Comparison of ENCODE assay signal across 14 mouse cellular contexts in the genomic region with DNA sequence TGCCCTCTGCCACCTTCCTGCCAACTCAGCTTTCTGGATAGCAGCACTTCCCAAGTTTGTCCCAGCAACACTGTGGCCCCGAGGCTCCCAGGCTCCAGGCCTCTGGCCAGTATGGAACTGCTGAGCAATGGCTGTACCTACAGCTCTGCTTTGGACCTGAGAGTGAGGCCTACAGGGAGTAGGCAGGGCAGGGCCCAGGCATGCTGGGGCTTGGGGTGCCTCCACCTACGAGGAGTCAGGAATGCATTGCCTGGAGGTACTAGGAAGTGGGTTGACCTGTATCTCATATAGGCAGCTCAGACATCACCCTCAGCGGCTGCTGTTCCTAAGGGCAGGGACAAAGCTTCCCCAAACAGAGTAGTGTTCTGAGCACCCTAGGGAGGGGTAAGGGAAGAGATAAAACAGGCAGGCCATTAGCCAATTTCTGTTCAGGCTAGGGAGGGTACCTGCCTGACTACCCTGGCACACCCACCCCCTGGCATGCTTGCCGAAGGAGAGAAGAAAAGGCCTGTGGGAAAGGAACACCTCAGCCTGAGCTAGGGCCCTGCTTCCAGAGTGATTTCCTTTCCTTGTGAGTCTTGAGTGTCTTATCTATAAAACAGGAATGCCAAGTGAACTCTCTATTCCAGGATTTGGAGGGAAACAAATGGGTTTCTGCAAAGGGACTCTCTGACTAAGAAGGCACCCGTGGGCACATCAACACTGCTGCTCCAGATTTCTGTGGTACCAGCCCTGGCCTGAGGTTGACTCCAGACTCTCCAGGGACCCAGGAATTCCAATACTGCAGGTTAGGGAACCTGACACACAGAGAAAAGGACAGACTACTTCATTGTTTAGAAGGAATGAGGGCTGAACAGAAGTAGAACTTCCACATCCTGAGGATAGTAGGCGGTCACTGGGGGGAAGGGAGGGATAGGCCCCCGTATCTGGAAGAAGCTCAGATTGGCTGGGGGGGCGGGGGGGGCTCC. TPM values are rescaled to one million over a fixed set of nuclear protein-coding genes. Genes with fewer than 3 reads are reported as not detected.
DNase-seq lines count a peak whose midpoint lies in the region; ATAC-seq and TF ChIP-seq lines count a peak whose summit lies in the region.
"Had no signal": no experiment of that assay in that cellular context is flagged by ENCODE, and none has a peak within 500 bp of the region (broad histone marks: within the 10 kb centered on the region; RNA-seq: fewer than 3 reads in every experiment).

No protein-coding gene starts in this region.

- no peak for TF ChIP-seq EP300 in stomach, postnatal 0 days (optimal IDR thresholded peaks at IDR 0.05)

- TF ChIP-seq POLR2A in kidney, adult 2 months (IDR thresholded peaks at IDR 0.05; ENCODE audit: low read depth, low read length) = no peak

- TF ChIP-seq CTCF in kidney, adult 2 months (conservative IDR thresholded peaks at IDR 0.05; ENCODE audit: insufficient read depth, insufficient read length, low read depth, low read length) = no peak
- TF ChIP-seq CTCF in stomach, postnatal 0 days (IDR thresholded peaks at IDR 0.05; ENCODE audit: low read depth) = no peak

- H3K27me3 ChIP-seq in kidney, embryonic 14.5 days (ENCODE audit: control insufficient read depth, insufficient read depth, low read length) = no peaks in the 10 kb centered on the region
- H3K27me3 ChIP-seq in kidney, adult 2 months (replicated peaks; ENCODE audit: control insufficient read depth, insufficient read depth, low read length) = no peaks in the 10 kb centered on the region
- H3K27me3 ChIP-seq in stomach, postnatal 0 days (ENCODE audit: control insufficient read depth, insufficient read depth, low read length) = no peaks in the 10 kb centered on the region

- peak overlapping the region; percentile 30; the same call in 1 of the 2 replicates for H3K27ac ChIP-seq in kidney, embryonic 14.5 days (ENCODE audit: low read depth, low read length)
- H3K27ac ChIP-seq in kidney, adult 2 months (ENCODE audit: insufficient read depth, low read depth, low read length) = no peak overlapping the region
- H3K27ac ChIP-seq in stomach, postnatal 0 days (replicated peaks) = peak overlapping the region; percentile 84
- H3K27ac ChIP-seq: neural tube, embryonic 13.5 days had no signal

- H3K4me2 ChIP-seq in kidney, embryonic 14.5 days (replicated peaks; ENCODE audit: low read depth, low read length) = no peak overlapping the region
- H3K4me2 ChIP-seq in stomach, postnatal 0 days (replicated peaks; ENCODE audit: low read depth) = no peak overlapping the region
- H3K4me2 ChIP-seq: neural tube, embryonic 13.5 days had no signal

- H3K36me3 ChIP-seq in kidney, embryonic 14.5 days (ENCODE audit: control insufficient read depth, insufficient read depth, low read length) = peaks cover 5% of the 10 kb centered on the region
- H3K36me3 ChIP-seq in kidney, adult 2 months (ENCODE audit: control insufficient read depth, insufficient read depth, low read length) = no peaks in the 10 kb centered on the region
- peaks cover 7% of the 10 kb centered on the region; the same call in 1 of the 2 replicates for H3K36me3 ChIP-seq in stomach, postnatal 0 days (ENCODE audit: control insufficient read depth, insufficient read depth, low read length)

- no peak overlapping the region for H3K4me3 ChIP-seq in kidney, embryonic 14.5 days (ENCODE audit: low read length)
- no peak overlapping the region for H3K4me3 ChIP-seq in kidney, adult 2 months (ENCODE audit: insufficient read depth, low read depth, low read length)
- no peak overlapping the region for H3K4me3 ChIP-seq in stomach, postnatal 0 days (ENCODE audit: low read depth, low read length)
- H3K4me3 ChIP-seq: neural tube, embryonic 13.5 days had no signal

- no peak overlapping the region for H3K9ac ChIP-seq in kidney, embryonic 14.5 days (ENCODE audit: low read depth, low read length)
- 0 out of 2 replicates have a peak overlapping the region, but pooled peaks have one; percentile 23 for H3K9ac ChIP-seq in stomach, postnatal 0 days (ENCODE audit: low read length)
- H3K9ac ChIP-seq: neural tube, embryonic 13.5 days had no signal

- 74% methylated on average over 8 of the region's 8 CpGs for WGBS in kidney, embryonic 14.5 days
- WGBS in kidney, adult 2 months = 59% methylated on average over 8 of the region's 8 CpGs
- WGBS in stomach, postnatal 0 days = 49% methylated on average over 8 of the region's 8 CpGs

- no peaks in the 10 kb centered on the region for H3K9me3 ChIP-seq in kidney, embryonic 14.5 days (ENCODE audit: control insufficient read depth, low read length)
- H3K9me3 ChIP-seq in stomach, postnatal 0 days (ENCODE audit: control insufficient read depth, low read length) = no peaks in the 10 kb centered on the region
- H3K9me3 ChIP-seq: neural tube, embryonic 13.5 days had no signal

- no peak for ATAC-seq in kidney, embryonic 14.5 days (ENCODE audit: low FRiP score, low TSS enrichment)
- peak; percentile 43 for ATAC-seq in stomach, postnatal 0 days (ENCODE audit: low FRiP score, low TSS enrichment)

- H3K4me1 ChIP-seq in kidney, embryonic 14.5 days (ENCODE audit: control insufficient read depth, insufficient read depth, low read length) = peaks cover 38% of the 10 kb centered on the region
- peaks cover 15% of the 10 kb centered on the region for H3K4me1 ChIP-seq in kidney, adult 2 months (ENCODE audit: control insufficient read depth, insufficient read depth, low read length)
- peaks cover 18% of the 10 kb centered on the region for H3K4me1 ChIP-seq in stomach, postnatal 0 days (replicated peaks; ENCODE audit: control insufficient read depth, insufficient read depth)

- peak; percentile 24 for DNase-seq in cerebellum, adult 9-10 months
- no peak for DNase-seq in cerebellum, adult 18-20 months
- DNase-seq in kidney, adult 2 months = no peak
- DNase-seq in urinary bladder, postnatal 14 days (ENCODE audit: low spot score) = peak; percentile 71
- DNase-seq in urinary bladder, adult 2 months (ENCODE audit: low spot score) = no peak
- DNase-seq in stomach, postnatal 0 days (ENCODE audit: low spot score) = peak; percentile 60
- DNase-seq in left cerebral cortex, postnatal 14 days (ENCODE audit: low spot score in 2 of 2) = no peak
- DNase-seq: gastrocnemius, postnatal 14 days; kidney, adult 11 months; left cerebral cortex, postnatal 4 days; right cerebral cortex, adult 18-20 months had no signal

- intact Hi-C loops in left cerebral cortex, postnatal 14 days (cut with DNase I) = no loop called here

RNA-seq across cellular contexts. Expression of gene Itga3, which starts 6.2 kb away (rescaled TPM):
- 13.9 and 20.9 TPM in 2 replicates for polyA plus RNA-seq in kidney, embryonic 14.5 days (2014; fragmentation: Nextera tagmentation; extraction: Ambion mirVana)
- polyA plus RNA-seq in kidney, adult 2 months (2012; rRNA removed) = 48.2 and 55.4 TPM in 2 replicates
- polyA plus RNA-seq in urinary bladder, adult 2 months (2012; rRNA removed) = 55.1 and 58.8 TPM in 2 replicates
- polyA plus RNA-seq in stomach, postnatal 0 days (2015; fragmentation: Nextera tagmentation; extraction: Ambion mirVana) = 15.6 and 17.0 TPM in 2 replicates
- 10 to 100 TPM; 12.2 to 15.5 TPM for total RNA-seq in left cerebral cortex, postnatal 14 days (2021)
- total RNA-seq: megakaryocyte progenitor cell, adult 5-6 weeks had no signal

RNA-seq across cellular contexts. Expression of gene Pdk2, which starts 29.3 kb away (rescaled TPM):
- 30.0 and 46.5 TPM in 2 replicates for polyA plus RNA-seq in kidney, embryonic 14.5 days (2014; fragmentation: Nextera tagmentation; extraction: Ambion mirVana)
- polyA plus RNA-seq in kidney, adult 2 months (2012; rRNA removed) = 430 and 469 TPM in 2 replicates
- polyA plus RNA-seq in urinary bladder, adult 2 months (2012; rRNA removed) = 34.6 and 59.4 TPM in 2 replicates
- 29.8 and 39.0 TPM in 2 replicates for polyA plus RNA-seq in stomach, postnatal 0 days (2015; fragmentation: Nextera tagmentation; extraction: Ambion mirVana)
- 10 to 100 TPM; 69.2 to 75.4 TPM for total RNA-seq in left cerebral cortex, postnatal 14 days (2021)

RNA-seq across cellular contexts. Expression of gene Dlx3, which starts 49.5 kb away (rescaled TPM):
- 0.71 and 1.2 TPM in 2 replicates for polyA plus RNA-seq in kidney, embryonic 14.5 days (2014; fragmentation: Nextera tagmentation; extraction: Ambion mirVana)
- 0.05 and 0.10 TPM in 2 replicates for polyA plus RNA-seq in kidney, adult 2 months (2012; rRNA removed)
- polyA plus RNA-seq in urinary bladder, adult 2 months (2012; rRNA removed) = 0.39 and 0.41 TPM in 2 replicates
- 8.0 and 8.5 TPM in 2 replicates for polyA plus RNA-seq in stomach, postnatal 0 days (2015; fragmentation: Nextera tagmentation; extraction: Ambion mirVana)
- total RNA-seq in left cerebral cortex, postnatal 14 days (2021) = not detected
- total RNA-seq: gastrocnemius, postnatal 14 days; left cerebral cortex, postnatal 4 days; megakaryocyte progenitor cell, adult 5-6 weeks had no signal

Comparison
In these comparisons a context has a peak if more than half of its experiments do, and no peak if none do; other contexts are left out.
1. DNase-seq: peak in cerebellum, adult 9-10 months (single experiment), urinary bladder, postnatal 14 days (single experiment) and stomach, postnatal 0 days (single experiment); none in cerebellum, adult 18-20 months (0 of 2), kidney, adult 2 months (single experiment), urinary bladder, adult 2 months (single experiment) and left cerebral cortex, postnatal 14 days (0 of 2).